Mouse (Mus musculus): ENCODE results near the gene Tcap. TPM values are rescaled to one million over a fixed set of nuclear protein-coding genes. Genes with fewer than 3 reads are reported as not detected.
A peak's percentile ranks its signal among the peaks of the same experiment; 100 is the strongest.

Gene Tcap
- total and polyA plus RNA-seq, 2 experiments: 0.10 to 3.5 TPM

DNA sequence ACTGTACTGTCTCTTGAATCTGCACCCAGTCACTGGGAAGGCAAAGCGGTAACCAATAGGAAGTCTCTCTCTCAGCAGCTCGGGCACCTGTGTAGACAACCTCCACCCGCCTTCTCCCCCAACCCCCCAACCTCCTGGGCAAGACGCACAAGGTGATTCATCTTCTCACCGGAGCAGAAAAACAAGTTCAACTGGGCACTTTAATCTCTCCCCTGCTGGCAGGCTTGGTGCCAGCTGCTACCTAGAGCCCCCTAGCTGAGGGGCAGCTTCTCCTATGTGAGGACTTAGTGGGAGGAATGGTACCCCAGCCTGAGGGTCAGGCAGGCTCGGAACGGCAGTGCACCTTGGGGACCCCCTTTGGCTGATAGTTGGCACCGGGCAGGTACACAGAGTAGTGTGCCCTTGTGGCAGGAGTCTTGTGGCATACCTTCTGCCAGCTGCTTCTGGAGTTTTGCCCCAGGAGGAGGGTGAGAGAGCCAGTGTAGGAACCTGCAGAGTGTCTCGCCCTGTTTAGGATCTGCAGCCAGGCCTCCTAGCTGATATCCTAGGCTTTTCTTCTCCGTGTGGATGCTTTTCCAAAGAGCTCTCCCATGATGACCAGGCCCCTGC lies 35.4 kb downstream of the Tcap start:
- WGBS: 93% methylated on average over 10 of the region's 10 CpGs
- no peak overlapping the region for H3K27ac ChIP-seq (replicated peaks; ENCODE audit: insufficient read depth, low read depth, low read length)
- H3K36me3 ChIP-seq (ENCODE audit: control insufficient read depth, insufficient read depth, low read length): no peaks in the 10 kb centered on the region
- H3K9ac ChIP-seq (ENCODE audit: low read depth, low read length): no peak overlapping the region
- H3K4me3 ChIP-seq (ENCODE audit: insufficient read depth, low read depth, low read length): no peak overlapping the region
- H3K27me3 ChIP-seq (ENCODE audit: control insufficient read depth, insufficient read depth, low read length): no peaks in the 10 kb centered on the region
- no peaks in the 10 kb centered on the region for H3K79me2 ChIP-seq (ENCODE audit: control insufficient read depth, insufficient read depth, low read length)
- no peak for TF ChIP-seq CTCF (IDR thresholded peaks at IDR 0.05; ENCODE audit: low read depth, low read length)
- TF ChIP-seq POLR2A (IDR thresholded peaks at IDR 0.05; ENCODE audit: extremely low read depth, insufficient read depth, low read length): no peak
- no peaks in the 10 kb centered on the region for H3K4me1 ChIP-seq (ENCODE audit: control insufficient read depth, insufficient read depth, low read length)
- no peak for DNase-seq (ENCODE audit: extremely low read depth, low read depth, low spot score)

- Histone ChIP-seq H3K79me2 (ENCODE audit: control insufficient read depth, insufficient read depth, low read length) (no peaks in the 10 kb centered on the region), H3K36me3 (ENCODE audit: control insufficient read depth, insufficient read depth, low read length) (no peaks in the 10 kb centered on the region), H3K27me3 (ENCODE audit: control insufficient read depth, insufficient read depth, low read length) (no peaks in the 10 kb centered on the region), H3K27ac (replicated peaks; ENCODE audit: insufficient read depth, low read depth, low read length) (no peak overlapping the region), H3K4me1 (ENCODE audit: control insufficient read depth, insufficient read depth, low read length) (no peaks in the 10 kb centered on the region), H3K9ac (ENCODE audit: low read depth, low read length) (no peak overlapping the region), H3K4me3 (ENCODE audit: insufficient read depth, low read depth, low read length) (no peak overlapping the region)
- peak; percentile 15 for DNase-seq (ENCODE audit: extremely low read depth, low read depth, low spot score)
- 64% methylated on average over 7 of the region's 7 CpGs for WGBS
- TF ChIP-seq POLR2A (IDR thresholded peaks at IDR 0.05; ENCODE audit: extremely low read depth, insufficient read depth, low read length) (no peak), CTCF (IDR thresholded peaks at IDR 0.05; ENCODE audit: low read depth, low read length) (no peak)
These were observed 43.0 kb downstream of the Tcap start for GRCm38 (mm10) chr11:98426592-98426991.

DNA sequence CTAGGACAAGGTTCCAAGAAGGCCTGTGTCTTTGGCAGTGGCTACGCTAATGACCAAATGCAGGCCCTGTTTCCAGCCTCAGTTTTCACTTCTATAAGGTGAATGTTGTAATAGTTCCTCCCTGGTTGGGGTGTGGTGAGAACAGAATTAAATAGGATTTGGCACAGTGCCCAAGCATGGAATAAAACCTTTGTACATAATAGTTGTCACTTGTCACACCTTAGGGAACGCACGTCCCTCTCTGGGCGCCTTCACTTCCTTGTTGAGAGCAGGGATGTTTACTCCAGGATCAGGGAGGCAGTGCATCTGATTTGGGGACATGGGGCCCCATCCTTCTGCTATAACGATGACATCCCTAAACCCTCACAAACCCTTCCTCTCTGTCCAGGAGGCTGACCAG lies 44.8 kb downstream of the Tcap start:
- DNase-seq (ENCODE audit: extremely low read depth, low read depth, low spot score): no peak
- H3K36me3 ChIP-seq (ENCODE audit: control insufficient read depth, insufficient read depth, low read length): no peaks in the 10 kb centered on the region
- H3K4me1 ChIP-seq (ENCODE audit: control insufficient read depth, insufficient read depth, low read length): no peaks in the 10 kb centered on the region
- no peak overlapping the region for H3K9ac ChIP-seq (ENCODE audit: low read depth, low read length)
- no peaks in the 10 kb centered on the region for H3K79me2 ChIP-seq (ENCODE audit: control insufficient read depth, insufficient read depth, low read length)
- no peak overlapping the region for H3K4me3 ChIP-seq (ENCODE audit: insufficient read depth, low read depth, low read length)
- no peak overlapping the region for H3K27ac ChIP-seq (replicated peaks; ENCODE audit: insufficient read depth, low read depth, low read length)
- no peaks in the 10 kb centered on the region for H3K27me3 ChIP-seq (ENCODE audit: control insufficient read depth, insufficient read depth, low read length)
- no peak for TF ChIP-seq CTCF (IDR thresholded peaks at IDR 0.05; ENCODE audit: low read depth, low read length)
- TF ChIP-seq POLR2A (IDR thresholded peaks at IDR 0.05; ENCODE audit: extremely low read depth, insufficient read depth, low read length): no peak
- WGBS: 90% methylated on average over 5 of the region's 5 CpGs

- WGBS: 81% methylated on average over 9 of the region's 9 CpGs
- Histone ChIP-seq H3K27me3 (ENCODE audit: control insufficient read depth, insufficient read depth, low read length) (no peaks in the 10 kb centered on the region), H3K4me3 (ENCODE audit: insufficient read depth, low read depth, low read length) (no peak overlapping the region), H3K9ac (ENCODE audit: low read depth, low read length) (no peak overlapping the region), H3K4me1 (ENCODE audit: control insufficient read depth, insufficient read depth, low read length) (no peaks in the 10 kb centered on the region), H3K27ac (replicated peaks; ENCODE audit: insufficient read depth, low read depth, low read length) (no peak overlapping the region), H3K79me2 (ENCODE audit: control insufficient read depth, insufficient read depth, low read length) (no peaks in the 10 kb centered on the region), H3K36me3 (ENCODE audit: control insufficient read depth, insufficient read depth, low read length) (no peaks in the 10 kb centered on the region)
- no peak for DNase-seq (ENCODE audit: extremely low read depth, low read depth, low spot score)
- TF ChIP-seq POLR2A (IDR thresholded peaks at IDR 0.05; ENCODE audit: extremely low read depth, insufficient read depth, low read length) (no peak), CTCF (IDR thresholded peaks at IDR 0.05; ENCODE audit: low read depth, low read length) (no peak)
These were observed 48.3 kb downstream of the Tcap start for GRCm38 (mm10) chr11:98431743-98432502.

Other genes starting within 250 kb of the Tcap start
- 15.1 and 16.7 TPM in 2 replicates for gene Fbxl20, start 233.4 kb upstream of the Tcap start, total RNA-seq (2014; rRNA removed)
- 8.7 and 12.3 TPM in 2 replicates for gene Fbxl20, start 233.4 kb upstream of the Tcap start, polyA plus RNA-seq (2012; rRNA removed)
- 10.0 and 12.9 TPM in 2 replicates for gene Med1, start 190.5 kb upstream of the Tcap start, total RNA-seq (2014; rRNA removed)
- 5.3 and 5.6 TPM in 2 replicates for gene Med1, start 190.5 kb upstream of the Tcap start, polyA plus RNA-seq (2012; rRNA removed)
- 19.5 and 20.3 TPM in 2 replicates for gene Cdk12, start 180.8 kb upstream of the Tcap start, total RNA-seq (2014; rRNA removed)
- gene Cdk12, start 180.8 kb upstream of the Tcap start, polyA plus RNA-seq (2012; rRNA removed): 5.8 and 7.9 TPM in 2 replicates
- not detected in 2 replicates for gene Neurod2, start 54.2 kb upstream of the Tcap start, total RNA-seq (2014; rRNA removed)
- gene Neurod2, start 54.2 kb upstream of the Tcap start, polyA plus RNA-seq (2012; rRNA removed): not detected in 2 replicates
- gene Ppp1r1b, start 35.4 kb upstream of the Tcap start, total RNA-seq (2014; rRNA removed): 0.55 and 0.87 TPM in 2 replicates
- 2.8 and 4.3 TPM in 2 replicates for gene Ppp1r1b, start 35.4 kb upstream of the Tcap start, polyA plus RNA-seq (2012; rRNA removed)
- 11.9 and 17.2 TPM in 2 replicates for gene Stard3, start 25.4 kb upstream of the Tcap start, total RNA-seq (2014; rRNA removed)
- 30.0 and 41.1 TPM in 2 replicates for gene Stard3, start 25.4 kb upstream of the Tcap start, polyA plus RNA-seq (2012; rRNA removed)
- gene Pnmt, start 2.6 kb downstream of the Tcap start, total RNA-seq (2014; rRNA removed): 1.7 TPM in 1 of 2 replicates, not detected in the other
- gene Pnmt, start 2.6 kb downstream of the Tcap start, polyA plus RNA-seq (2012; rRNA removed): not detected in 2 replicates
- gene Pgap3, start 16.7 kb downstream of the Tcap start, total RNA-seq (2014; rRNA removed): 0.37 and 0.87 TPM in 2 replicates
- 3.7 and 5.0 TPM in 2 replicates for gene Pgap3, start 16.7 kb downstream of the Tcap start, polyA plus RNA-seq (2012; rRNA removed)
- gene Erbb2, start 28.7 kb downstream of the Tcap start, total RNA-seq (2014; rRNA removed): 0.60 and 1.0 TPM in 2 replicates
- 0.56 and 0.72 TPM in 2 replicates for gene Erbb2, start 28.7 kb downstream of the Tcap start, polyA plus RNA-seq (2012; rRNA removed)
- gene Mien1, start 55.2 kb downstream of the Tcap start, total RNA-seq (2014; rRNA removed): 62.8 and 64.1 TPM in 2 replicates
- gene Mien1, start 55.2 kb downstream of the Tcap start, polyA plus RNA-seq (2012; rRNA removed): 75.0 and 101 TPM in 2 replicates
- gene Grb7, start 62.6 kb downstream of the Tcap start, total RNA-seq (2014; rRNA removed): 58.2 and 84.8 TPM in 2 replicates
- 134 and 136 TPM in 2 replicates for gene Grb7, start 62.6 kb downstream of the Tcap start, polyA plus RNA-seq (2012; rRNA removed)
- gene Ikzf3, start 162.2 kb downstream of the Tcap start, total RNA-seq (2014; rRNA removed): 0.37 and 0.60 TPM in 2 replicates
- gene Ikzf3, start 162.2 kb downstream of the Tcap start, polyA plus RNA-seq (2012; rRNA removed): 0.82 and 1.1 TPM in 2 replicates
- gene Zpbp2, start 167.3 kb downstream of the Tcap start, total RNA-seq (2014; rRNA removed): 0.28 and 0.94 TPM in 2 replicates
- 0.09 TPM in 1 of 2 replicates, not detected in the other for gene Zpbp2, start 167.3 kb downstream of the Tcap start, polyA plus RNA-seq (2012; rRNA removed)
- 48.3 and 62.0 TPM in 2 replicates for gene Ormdl3, start 203.6 kb downstream of the Tcap start, total RNA-seq (2014; rRNA removed)
- 119 and 166 TPM in 2 replicates for gene Ormdl3, start 203.6 kb downstream of the Tcap start, polyA plus RNA-seq (2012; rRNA removed)
- not detected in 2 replicates for gene Lrrc3c, start 214.5 kb downstream of the Tcap start, total RNA-seq (2014; rRNA removed)
- gene Lrrc3c, start 214.5 kb downstream of the Tcap start, polyA plus RNA-seq (2012; rRNA removed): not detected in 2 replicates
- not detected in 2 replicates for gene Gm12355, start 241.8 kb downstream of the Tcap start, total RNA-seq (2014; rRNA removed)
- gene Gm12355, start 241.8 kb downstream of the Tcap start, polyA plus RNA-seq (2012; rRNA removed): not detected in 2 replicates
- gene Gsdma3, start 242.5 kb downstream of the Tcap start, total RNA-seq (2014; rRNA removed): not detected in 2 replicates
- gene Gsdma3, start 242.5 kb downstream of the Tcap start, polyA plus RNA-seq (2012; rRNA removed): not detected in 2 replicates